Mouse (Mus musculus): ENCODE measurements around the gene Pnp. TPM values are rescaled to one million over a fixed set of nuclear protein-coding genes. Genes with fewer than 3 reads are reported as not detected.

The Pnp gene
- total RNA-seq, 2 experiments from 2014 or later, result 277 to 354 TPM

Other genes with a start within 250 kb of the Pnp start
- not detected in 2 replicates for gene Olfr747, start 237.9 kb upstream of the Pnp start, total RNA-seq (2014; fragmentation: Nextera tagmentation)
- not detected in 2 replicates for gene Olfr747, start 237.9 kb upstream of the Pnp start, total RNA-seq (2017)
- not detected in 2 replicates for gene Olfr748, start 223.7 kb upstream of the Pnp start, total RNA-seq (2014; fragmentation: Nextera tagmentation)
- gene Olfr748, start 223.7 kb upstream of the Pnp start, total RNA-seq (2017), result not detected in 2 replicates
- not detected in 2 replicates for gene Olfr749, start 186.0 kb upstream of the Pnp start, total RNA-seq (2014; fragmentation: Nextera tagmentation)
- gene Olfr749, start 186.0 kb upstream of the Pnp start, total RNA-seq (2017), result not detected in 2 replicates
- 25.4 and 29.8 TPM in 2 replicates for gene Ttc5, start 145.6 kb upstream of the Pnp start, total RNA-seq (2014; fragmentation: Nextera tagmentation)
- 25.4 and 36.3 TPM in 2 replicates for gene Ttc5, start 145.6 kb upstream of the Pnp start, total RNA-seq (2017)
- gene Ccnb1ip1, start 123.3 kb upstream of the Pnp start, total RNA-seq (2014; fragmentation: Nextera tagmentation), result not detected in 2 replicates
- gene Ccnb1ip1, start 123.3 kb upstream of the Pnp start, total RNA-seq (2017), result not detected in 2 replicates
- gene Parp2, start 123.2 kb upstream of the Pnp start, total RNA-seq (2014; fragmentation: Nextera tagmentation), result 66.6 and 128 TPM in 2 replicates
- gene Parp2, start 123.2 kb upstream of the Pnp start, total RNA-seq (2017), result 89.0 and 128 TPM in 2 replicates
- 11.1 and 25.3 TPM in 2 replicates for gene Tep1, start 60.5 kb upstream of the Pnp start, total RNA-seq (2014; fragmentation: Nextera tagmentation)
- gene Tep1, start 60.5 kb upstream of the Pnp start, total RNA-seq (2017), result 2.7 and 9.1 TPM in 2 replicates
- not detected in 2 replicates for gene Klhl33, start 33.6 kb upstream of the Pnp start, total RNA-seq (2014; fragmentation: Nextera tagmentation)
- gene Klhl33, start 33.6 kb upstream of the Pnp start, total RNA-seq (2017), result not detected in 2 replicates
- 76.3 and 83.3 TPM in 2 replicates for gene Osgep, start 6.2 kb upstream of the Pnp start, total RNA-seq (2014; fragmentation: Nextera tagmentation)
- 80.5 and 105 TPM in 2 replicates for gene Osgep, start 6.2 kb upstream of the Pnp start, total RNA-seq (2017)
- gene Apex1, start 6.1 kb upstream of the Pnp start, total RNA-seq (2014; fragmentation: Nextera tagmentation), result 152 and 166 TPM in 2 replicates
- 202 and 220 TPM in 2 replicates for gene Apex1, start 6.1 kb upstream of the Pnp start, total RNA-seq (2017)
- 12.6 and 21.0 TPM in 2 replicates for gene Pip4p1, start 226 bp upstream of the Pnp start, total RNA-seq (2014; fragmentation: Nextera tagmentation)
- 10.9 and 12.6 TPM in 2 replicates for gene Pip4p1, start 226 bp upstream of the Pnp start, total RNA-seq (2017)
- gene Gm49342, start 13.4 kb downstream of the Pnp start, total RNA-seq (2014; fragmentation: Nextera tagmentation), result not detected in 2 replicates
- 194 and 233 TPM in 2 replicates for gene Gm49342, start 13.4 kb downstream of the Pnp start, total RNA-seq (2017)
- gene Pnp2, start 24.9 kb downstream of the Pnp start, total RNA-seq (2014; fragmentation: Nextera tagmentation), result 28.8 and 44.9 TPM in 2 replicates
- 9.8 and 12.2 TPM in 2 replicates for gene Pnp2, start 24.9 kb downstream of the Pnp start, total RNA-seq (2017)
- not detected in 2 replicates for gene Rnase10, start 76.7 kb downstream of the Pnp start, total RNA-seq (2014; fragmentation: Nextera tagmentation)
- not detected in 2 replicates for gene Rnase10, start 76.7 kb downstream of the Pnp start, total RNA-seq (2017)
- gene Rnase9, start 110.8 kb downstream of the Pnp start, total RNA-seq (2014; fragmentation: Nextera tagmentation), result not detected in 2 replicates
- not detected in 2 replicates for gene Rnase9, start 110.8 kb downstream of the Pnp start, total RNA-seq (2017)
- not detected in 2 replicates for gene Rnase11, start 119.1 kb downstream of the Pnp start, total RNA-seq (2014; fragmentation: Nextera tagmentation)
- not detected in 2 replicates for gene Rnase11, start 119.1 kb downstream of the Pnp start, total RNA-seq (2017)
- gene Rnase12, start 126.6 kb downstream of the Pnp start, total RNA-seq (2014; fragmentation: Nextera tagmentation), result not detected in 2 replicates
- gene Rnase12, start 126.6 kb downstream of the Pnp start, total RNA-seq (2017), result 0.99 and 5.2 TPM in 2 replicates
- gene Olfr750, start 143.4 kb downstream of the Pnp start, total RNA-seq (2014; fragmentation: Nextera tagmentation), result not detected in 2 replicates
- not detected in 2 replicates for gene Olfr750, start 143.4 kb downstream of the Pnp start, total RNA-seq (2017)
- gene Rnase4, start 160.0 kb downstream of the Pnp start, total RNA-seq (2014; fragmentation: Nextera tagmentation), result not detected in 2 replicates
- 0.76 TPM in 1 of 2 replicates, not detected in the other for gene Rnase4, start 160.0 kb downstream of the Pnp start, total RNA-seq (2017)
- gene Ang, start 160.1 kb downstream of the Pnp start, total RNA-seq (2014; fragmentation: Nextera tagmentation), result not detected in 2 replicates
- gene Ang, start 160.1 kb downstream of the Pnp start, total RNA-seq (2017), result not detected in 2 replicates
- gene Eddm3b, start 183.3 kb downstream of the Pnp start, total RNA-seq (2014; fragmentation: Nextera tagmentation), result not detected in 2 replicates
- gene Eddm3b, start 183.3 kb downstream of the Pnp start, total RNA-seq (2017), result not detected in 2 replicates
- gene Rnase6, start 192.8 kb downstream of the Pnp start, total RNA-seq (2014; fragmentation: Nextera tagmentation), result 2.8 and 14.6 TPM in 2 replicates
- 14.8 and 44.0 TPM in 2 replicates for gene Rnase6, start 192.8 kb downstream of the Pnp start, total RNA-seq (2017)
- not detected in 2 replicates for gene Rnase1, start 215.7 kb downstream of the Pnp start, total RNA-seq (2014; fragmentation: Nextera tagmentation)
- gene Rnase1, start 215.7 kb downstream of the Pnp start, total RNA-seq (2017), result not detected in 2 replicates
- not detected in 2 replicates for gene Rnase2b, start 231.2 kb downstream of the Pnp start, total RNA-seq (2014; fragmentation: Nextera tagmentation)
- not detected in 2 replicates for gene Rnase2b, start 231.2 kb downstream of the Pnp start, total RNA-seq (2017)